Mouse (Mus musculus): ENCODE data around the gene Tmem161b. TPM values are rescaled to one million over a fixed set of nuclear protein-coding genes. Genes with fewer than 3 reads are reported as not detected.
"Not testable (repeated sequence)": the region's sequence is repeated elsewhere in the genome, so short reads cannot be mapped to it uniquely, and the experiment has no call there.

Tmem161b gene
- 2.1 TPM for polyA plus RNA-seq (2012; fragmentation: generic; extraction: Trizol)
- long read RNA-seq, experiment 1, transcript Tmem161b-201 (12 exons, 2,857 nt) = major isoform, 5 of 9 reads
- long read RNA-seq, experiment 1, partial matches to known transcripts = 1 of 9 reads
- long read RNA-seq, experiment 1, other reads (novel, unspliced or antisense) = 1 of 9 reads
- long read RNA-seq, experiment 2, transcript Tmem161b-201 (12 exons, 2,857 nt) = major isoform, 22 of 44 reads
- long read RNA-seq, experiment 2, partial matches to known transcripts = 0 of 44 reads
- long read RNA-seq, experiment 2, other reads (novel, unspliced or antisense) = 17 of 44 reads

DNA sequence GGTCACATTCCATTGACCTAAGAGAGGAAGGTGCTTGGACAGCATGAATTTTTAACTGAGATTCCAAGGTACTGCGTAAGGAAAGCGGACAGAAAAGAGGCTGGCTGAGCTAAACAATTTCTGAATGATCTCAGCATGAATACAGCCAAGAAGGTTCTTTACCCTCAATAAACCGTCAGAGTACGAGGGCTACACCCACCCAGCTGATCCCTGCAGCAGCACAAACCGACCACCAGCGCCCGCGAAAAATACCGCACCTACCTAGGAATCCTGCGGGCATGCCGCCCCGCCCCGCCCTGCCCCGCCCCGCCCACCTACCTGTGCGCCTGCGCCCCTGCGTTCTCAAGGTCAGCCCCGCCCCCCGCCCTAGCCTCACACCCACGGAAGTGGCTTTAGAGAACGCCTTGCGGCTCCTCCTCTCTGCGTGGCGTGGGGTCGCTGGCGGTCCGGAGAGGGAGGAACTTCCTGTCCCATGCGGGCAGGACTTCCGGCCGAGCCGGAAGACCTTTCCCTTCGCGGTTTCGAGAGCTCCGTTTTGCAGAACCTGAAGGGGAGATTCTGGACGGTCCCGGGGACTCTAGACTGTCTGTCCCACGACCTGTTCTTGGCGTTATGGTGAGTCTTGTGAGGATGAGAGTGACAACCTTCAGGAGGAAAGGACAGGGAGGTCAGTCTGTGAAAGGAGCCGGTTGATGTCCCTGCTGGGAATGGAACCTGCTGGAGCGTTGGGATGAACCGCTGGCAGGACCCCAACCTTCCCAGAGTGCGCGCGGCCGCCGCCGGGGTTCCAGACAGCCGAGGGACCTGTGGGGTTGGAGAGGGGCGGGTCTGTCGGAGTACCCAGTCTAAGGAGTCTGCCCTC lies at the start of gene Tmem161b:
Gene Tmem161b, plus strand, starts transcription at position 477 of the 862 bp plus-strand sequence.
- Histone ChIP-seq H3K4me3 (ENCODE audit: insufficient read depth, poor library complexity, severe bottlenecking) (peak within 1 kb of the TSS; percentile 68), H3K79me2 (ENCODE audit: control insufficient read depth, insufficient read depth) (peaks cover 48% of the 10 kb centered on the region), H3ac (ENCODE audit: control insufficient read depth, insufficient read length, low read depth) (peak within 1 kb of the TSS; percentile 78), H3K27me3 (ENCODE audit: control insufficient read depth, insufficient read depth, insufficient read length) (no peaks in the 10 kb centered on the region), H3K36me3 (ENCODE audit: control insufficient read depth, insufficient read depth) (peaks cover 3% of the 10 kb centered on the region), H3K79me3 (ENCODE audit: low read depth) (peaks cover 42% of the 10 kb centered on the region)
- TF ChIP-seq CEBPB (IDR thresholded peaks at IDR 0.05; ENCODE audit: low read depth) (no peak), MYOD1 (IDR thresholded peaks at IDR 0.05; ENCODE audit: control insufficient read depth, insufficient read length, low read depth) (no peak), MYOG (IDR thresholded peaks at IDR 0.05; ENCODE audit: control insufficient read depth, extremely low read depth, insufficient read length) (no peak), USF1 (IDR thresholded peaks at IDR 0.05; ENCODE audit: low read depth) (no peak)

- not testable (repeated sequence) for H3K36me3 ChIP-seq (ENCODE audit: control insufficient read depth, insufficient read depth); H3K79me2 ChIP-seq (ENCODE audit: control insufficient read depth, insufficient read depth); H3K79me3 ChIP-seq (ENCODE audit: low read depth); H3K27me3 ChIP-seq (ENCODE audit: control insufficient read depth, insufficient read depth, insufficient read length); H3K4me3 ChIP-seq (ENCODE audit: insufficient read depth, poor library complexity, severe bottlenecking); H3ac ChIP-seq (ENCODE audit: control insufficient read depth, insufficient read length, low read depth)
Observed at GRCm38 (mm10) chr13:84185835-84186234, 36.3 kb upstream of the Tmem161b start.

DNA sequence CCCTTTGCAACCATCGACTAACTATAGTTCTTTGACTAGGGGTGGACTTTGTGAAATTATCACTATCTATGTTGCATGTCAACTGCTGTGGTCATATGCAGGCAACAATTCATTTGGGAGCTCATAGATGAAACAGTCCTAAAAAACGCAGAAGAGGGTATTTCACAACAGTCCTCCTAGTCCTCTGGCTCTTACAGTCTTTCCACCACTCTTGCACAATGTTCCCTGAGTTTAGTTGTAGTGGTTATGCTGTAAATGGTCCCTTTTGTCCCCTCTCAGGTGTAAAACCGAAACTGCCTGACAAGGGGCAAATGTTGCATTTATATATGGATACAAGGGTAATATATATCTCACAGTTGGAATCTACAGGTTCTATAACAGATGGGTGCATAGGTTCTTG lies 29.4 kb upstream of the Tmem161b start:
- no peak overlapping the region for H3ac ChIP-seq (ENCODE audit: control insufficient read depth, insufficient read length, low read depth)
- TF ChIP-seq CTCF (IDR thresholded peaks at IDR 0.05; ENCODE audit: control insufficient read depth, insufficient read depth, insufficient read length) (no peak), CEBPB (IDR thresholded peaks at IDR 0.05; ENCODE audit: low read depth) (no peak), FOSL1 (IDR thresholded peaks at IDR 0.05; ENCODE audit: insufficient read depth, low read length, poor library complexity, severe bottlenecking) (no peak), MYOD1 (IDR thresholded peaks at IDR 0.05; ENCODE audit: control insufficient read depth, insufficient read length, low read depth) (no peak), USF1 (IDR thresholded peaks at IDR 0.05; ENCODE audit: low read depth) (no peak)
- no peaks in the 10 kb centered on the region for H3K79me2 ChIP-seq (ENCODE audit: control insufficient read depth, insufficient read depth)
- H3K4me3 ChIP-seq (ENCODE audit: insufficient read depth, poor library complexity, severe bottlenecking) = no peak overlapping the region
- H3K27me3 ChIP-seq (ENCODE audit: control insufficient read depth, insufficient read depth, insufficient read length) = no peaks in the 10 kb centered on the region
- H3K79me3 ChIP-seq (ENCODE audit: low read depth) = no peaks in the 10 kb centered on the region
- H3K36me3 ChIP-seq (ENCODE audit: control insufficient read depth, insufficient read depth) = no peaks in the 10 kb centered on the region

GRCm38 (mm10) chr13:84222682-84222992 lies 541 bp downstream of the Tmem161b start:
- H3K27me3 ChIP-seq (ENCODE audit: control insufficient read depth, insufficient read depth, insufficient read length) = no peaks in the 10 kb centered on the region
- H3K79me2 ChIP-seq (ENCODE audit: control insufficient read depth, insufficient read depth) = peaks cover 54% of the 10 kb centered on the region
- TF ChIP-seq FOSL1 (IDR thresholded peaks at IDR 0.05; ENCODE audit: insufficient read depth, low read length, poor library complexity, severe bottlenecking) (no peak), CTCF (IDR thresholded peaks at IDR 0.05; ENCODE audit: control insufficient read depth, insufficient read depth, insufficient read length) (no peak), MYOD1 (IDR thresholded peaks at IDR 0.05; ENCODE audit: control insufficient read depth, insufficient read length, low read depth) (no peak), CEBPB (IDR thresholded peaks at IDR 0.05; ENCODE audit: low read depth) (no peak), MYOG (IDR thresholded peaks at IDR 0.05; ENCODE audit: control insufficient read depth, extremely low read depth, insufficient read length) (no peak), MAX (IDR thresholded peaks at IDR 0.05) (no peak), USF1 (IDR thresholded peaks at IDR 0.05; ENCODE audit: low read depth) (no peak)
- H3K4me3 ChIP-seq (ENCODE audit: insufficient read depth, poor library complexity, severe bottlenecking) = peak overlapping the region; percentile 68
- peaks cover 48% of the 10 kb centered on the region for H3K79me3 ChIP-seq (ENCODE audit: low read depth)
- H3K36me3 ChIP-seq (ENCODE audit: control insufficient read depth, insufficient read depth) = peaks cover 3% of the 10 kb centered on the region
- H3ac ChIP-seq (ENCODE audit: control insufficient read depth, insufficient read length, low read depth) = peak overlapping the region; percentile 78

- H3K36me3 ChIP-seq (ENCODE audit: control insufficient read depth, insufficient read depth) = peaks cover 6% of the 10 kb centered on the region
- H3K4me3 ChIP-seq (ENCODE audit: insufficient read depth, poor library complexity, severe bottlenecking) = peak overlapping the region; percentile 68
- no peak for TF ChIP-seq MYOG (IDR thresholded peaks at IDR 0.05; ENCODE audit: control insufficient read depth, extremely low read depth, insufficient read length)
- TF ChIP-seq USF1 (IDR thresholded peaks at IDR 0.05; ENCODE audit: low read depth) = no peak
- no peak for TF ChIP-seq FOSL1 (IDR thresholded peaks at IDR 0.05; ENCODE audit: insufficient read depth, low read length, poor library complexity, severe bottlenecking)
- no peak for TF ChIP-seq MYOD1 (IDR thresholded peaks at IDR 0.05; ENCODE audit: control insufficient read depth, insufficient read length, low read depth)
- no peak for TF ChIP-seq CEBPB (IDR thresholded peaks at IDR 0.05; ENCODE audit: low read depth)
- TF ChIP-seq CTCF (IDR thresholded peaks at IDR 0.05; ENCODE audit: control insufficient read depth, insufficient read depth, insufficient read length) = no peak
- no peak for TF ChIP-seq MAX (IDR thresholded peaks at IDR 0.05)
- H3ac ChIP-seq (ENCODE audit: control insufficient read depth, insufficient read length, low read depth) = peak overlapping the region; percentile 27
- H3K79me2 ChIP-seq (ENCODE audit: control insufficient read depth, insufficient read depth) = peaks cover 58% of the 10 kb centered on the region
- H3K79me3 ChIP-seq (ENCODE audit: low read depth) = peaks cover 52% of the 10 kb centered on the region
- H3K27me3 ChIP-seq (ENCODE audit: control insufficient read depth, insufficient read depth, insufficient read length) = no peaks in the 10 kb centered on the region
Observed at GRCm38 (mm10) chr13:84223018-84223417, 922 bp downstream of the Tmem161b start.

DNA sequence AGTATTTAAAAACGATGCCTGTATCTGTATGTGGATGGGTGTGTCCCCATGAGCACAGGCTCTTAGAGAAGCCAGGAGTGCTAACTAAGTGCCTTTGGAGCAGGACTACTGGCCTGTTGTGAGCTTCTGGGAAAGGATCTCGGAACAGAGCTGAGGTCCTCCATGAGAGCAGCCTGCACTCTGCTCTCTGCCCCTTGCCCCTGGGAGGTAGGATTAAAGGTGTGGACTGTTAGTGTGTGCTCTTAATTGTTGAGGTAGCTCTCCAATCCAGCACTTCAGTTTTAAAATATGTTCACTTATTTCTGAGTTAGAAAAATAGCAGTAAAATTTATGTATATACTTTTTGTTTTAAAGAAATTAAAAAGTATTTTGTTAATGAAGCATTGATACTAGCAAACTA lies 11.9 kb downstream of the Tmem161b start:
- H3K36me3 ChIP-seq (ENCODE audit: control insufficient read depth, insufficient read depth) = peaks cover 6% of the 10 kb centered on the region
- H3K4me3 ChIP-seq (ENCODE audit: insufficient read depth, poor library complexity, severe bottlenecking) = no peak overlapping the region
- H3K79me3 ChIP-seq (ENCODE audit: low read depth) = peaks cover 65% of the 10 kb centered on the region
- H3ac ChIP-seq (ENCODE audit: control insufficient read depth, insufficient read length, low read depth) = no peak overlapping the region
- peaks cover 94% of the 10 kb centered on the region for H3K79me2 ChIP-seq (ENCODE audit: control insufficient read depth, insufficient read depth)
- TF ChIP-seq FOSL1 (IDR thresholded peaks at IDR 0.05; ENCODE audit: insufficient read depth, low read length, poor library complexity, severe bottlenecking) (no peak), CEBPB (IDR thresholded peaks at IDR 0.05; ENCODE audit: low read depth) (no peak), MYOG (IDR thresholded peaks at IDR 0.05; ENCODE audit: control insufficient read depth, extremely low read depth, insufficient read length) (no peak), MYOD1 (IDR thresholded peaks at IDR 0.05; ENCODE audit: control insufficient read depth, insufficient read length, low read depth) (no peak), MAX (IDR thresholded peaks at IDR 0.05) (no peak), USF1 (IDR thresholded peaks at IDR 0.05; ENCODE audit: low read depth) (no peak)
- no peaks in the 10 kb centered on the region for H3K27me3 ChIP-seq (ENCODE audit: control insufficient read depth, insufficient read depth, insufficient read length)

Data from C2C12 (cell line).